Mouse (Mus musculus) cerebellum, adult 2 months (tissue): ENCODE results near the gene Med21. TPM values are rescaled to one million over a fixed set of nuclear protein-coding genes. Genes with fewer than 3 reads are reported as not detected.

ENCODE experiments used
- DNase-seq, 2 experiments: peaks; one replicate each; pipeline ENCODE4 v3.0.0; 2021
- H3K27ac ChIP-seq: fragments of 200-500 bp; 2 replicates; pipeline ENCODE4 v1.5.1; 2012; ENCODE audit warnings: low read length, control low read depth, inconsistent platforms; ENCODE audit not compliant: insufficient read depth
- H3K27me3 ChIP-seq: fragments of 200-500 bp; 2 replicates; pipeline ENCODE4 v1.6.1; 2012; ENCODE audit warnings: inconsistent platforms, mild to moderate bottlenecking, low read length, moderate library complexity; ENCODE audit not compliant: control insufficient read depth, insufficient read depth
- H3K4me1 ChIP-seq: fragments of 200-500 bp; 2 replicates; pipeline ENCODE4 v1.6.1; 2011; ENCODE audit warnings: low read length; ENCODE audit not compliant: control insufficient read depth, insufficient read depth
- H3K4me3 ChIP-seq: fragments of 200-500 bp; replicated peaks from 2 replicates; pipeline ENCODE3; 2011; ENCODE audit warnings: mild to moderate bottlenecking, low read depth, low read length, control low read depth; ENCODE audit not compliant: insufficient read depth
- CTCF ChIP-seq: fragments of 200-500 bp; IDR thresholded peaks from 2 replicates; pipeline ENCODE4 v1.5.1; 2011; ENCODE audit warnings: low read depth, mild to moderate bottlenecking, control low read depth, low read length, moderate library complexity, borderline replicate concordance; ENCODE audit not compliant: insufficient read depth
- POLR2A ChIP-seq: fragments of 200-500 bp; IDR thresholded peaks from 2 replicates; pipeline ENCODE4 v1.6.1; 2011; ENCODE audit warnings: low read length, control low read depth, borderline replicate concordance; ENCODE audit not compliant: insufficient read depth
- WGBS: fragments of 180-500 bp; shearing (Covaris S2); methylation state at CpG from one replicate; pipeline ENCODE4 v1.1.7; 2018; 5-methylcytosine and 5-hydroxymethylcytosine counted together
- polyA plus RNA-seq: library from polyadenylated mRNA; depleted of rRNA; stranded (reverse); fragments of >200 nt; gene quantifications from 2 replicates; pipeline ENCODE4 v1.2.3, GENCODE M21; 2012; rRNA removed

Gene Med21
- polyA plus RNA-seq, 1 experiment: 93.1 TPM

- TF ChIP-seq POLR2A: no peak
- TF ChIP-seq CTCF: no peak
Measured at GRCm38 (mm10) chr6:146688861-146689260, 46.5 kb downstream of the Med21 start.

DNA sequence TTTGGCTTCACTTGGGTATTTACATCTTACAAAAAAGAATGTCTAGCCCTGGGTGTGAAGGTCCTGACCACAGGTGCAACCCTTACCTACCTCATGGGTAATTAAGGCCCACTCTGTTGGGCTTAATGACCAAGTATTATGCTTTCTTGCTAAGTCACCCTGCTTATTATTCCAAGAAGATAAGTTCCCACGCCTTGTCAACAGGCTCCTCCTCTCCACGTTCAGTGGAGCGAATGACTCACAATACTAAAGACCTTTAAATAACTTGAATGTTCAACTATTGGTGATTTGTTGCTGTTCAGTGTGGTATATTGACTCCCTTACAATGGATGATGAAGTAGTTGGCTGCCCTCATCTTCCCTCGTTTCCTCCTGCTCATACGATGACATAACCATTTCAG lies 55.4 kb downstream of the Med21 start:
- no peak for TF ChIP-seq POLR2A
- TF ChIP-seq CTCF: no peak
- WGBS: 77% methylated on average over 5 of the region's 5 CpGs
- H3K4me3 ChIP-seq: no peak overlapping the region
- H3K4me1 ChIP-seq: no peaks in the 10 kb centered on the region
- H3K27me3 ChIP-seq: no peaks in the 10 kb centered on the region
- DNase-seq: no peak
- H3K27ac ChIP-seq: no peak overlapping the region

More at GRCm38 (mm10) chr6:146688861-146689260, 46.5 kb downstream of the Med21 start:
- Histone ChIP-seq H3K4me1 (no peaks in the 10 kb centered on the region), H3K27me3 (no peaks in the 10 kb centered on the region), H3K4me3 (no peak overlapping the region), H3K27ac (no peak overlapping the region)
- DNase-seq: no peak
- 79% methylated on average over 5 of the region's 5 CpGs for WGBS

GRCm38 (mm10) chr6:146698376-146698775 lies 56.0 kb downstream of the Med21 start:
- TF ChIP-seq POLR2A (no peak), CTCF (no peak)
- no peak for DNase-seq
- Histone ChIP-seq H3K4me1 (no peaks in the 10 kb centered on the region), H3K4me3 (no peak overlapping the region), H3K27ac (no peak overlapping the region), H3K27me3 (no peaks in the 10 kb centered on the region)
- 88% methylated on average over 4 of the region's 4 CpGs for WGBS

Other genes starting within 250 kb of the Med21 start
- gene Itpr2, start 140.3 kb upstream of the Med21 start, polyA plus RNA-seq: 6.6 and 6.7 TPM in 2 replicates
- gene Fgfr1op2, start 65.3 kb upstream of the Med21 start, polyA plus RNA-seq: 62.5 and 64.0 TPM in 2 replicates
- gene Ints13, start 64.7 kb upstream of the Med21 start, polyA plus RNA-seq: 67.3 and 72.8 TPM in 2 replicates
- gene Tm7sf3, start 277 bp downstream of the Med21 start, polyA plus RNA-seq: 22.3 and 25.2 TPM in 2 replicates
- gene Stk38l, start 82.4 kb downstream of the Med21 start, polyA plus RNA-seq: 14.4 and 16.4 TPM in 2 replicates
- 12.2 and 15.0 TPM in 2 replicates for gene Arntl2, start 153.5 kb downstream of the Med21 start, polyA plus RNA-seq
- not detected in 2 replicates for gene Smco2, start 207.6 kb downstream of the Med21 start, polyA plus RNA-seq
- gene Ppfibp1, start 245.9 kb downstream of the Med21 start, polyA plus RNA-seq: 8.7 and 9.4 TPM in 2 replicates